Mouse (Mus musculus) forebrain, embryonic 11.5 days (tissue): ENCODE measurements at regions not wholly inside any gene's neighbourhood (a gene's known extent, or its start where the extent isn't known, plus 50 kb on each side); places are given as distances from the start of the nearest gene placed in this dataset.

ENCODE experiments used
- ATAC-seq: fragments of 200-750 bp; cut with Nextera tagmentation; replicated peaks from 2 replicates; pipeline ENCODE4 v1.8.0; 2017; ENCODE audit warnings: moderate TSS enrichment; ENCODE audit not compliant: low FRiP score
- DNase-seq: peaks from one replicate; pipeline ENCODE4 v3.0.0-alpha.2; 2017; ENCODE audit warnings: low spot score
- H3K27ac ChIP-seq: fragments of 300-500 bp; sonication (generic); 2 replicates; pipeline ENCODE4 v1.5.1; 2014; ENCODE audit warnings: low read depth, low read length
- H3K27me3 ChIP-seq: fragments of 300-500 bp; sonication (generic); 2 replicates; pipeline ENCODE4 v1.6.1; 2014; ENCODE audit warnings: mild to moderate bottlenecking, low read length, mixed read lengths; ENCODE audit not compliant: control insufficient read depth, insufficient read depth
- H3K36me3 ChIP-seq: fragments of 300-500 bp; sonication (generic); 2 replicates; pipeline ENCODE4 v1.6.1; 2014; ENCODE audit warnings: mild to moderate bottlenecking, low read length, moderate library complexity, mixed read lengths; ENCODE audit not compliant: control insufficient read depth, insufficient read depth
- H3K4me1 ChIP-seq: fragments of 300-500 bp; sonication (generic); replicated peaks from 2 replicates; pipeline ENCODE4 v1.6.1; 2014; ENCODE audit warnings: low read length, mixed read lengths; ENCODE audit not compliant: control insufficient read depth, insufficient read depth
- H3K4me2 ChIP-seq: fragments of 300-500 bp; sonication (generic); 2 replicates; pipeline ENCODE4 v1.6.1; 2014; ENCODE audit warnings: low read depth, mild to moderate bottlenecking, low read length, moderate library complexity, mixed read lengths; ENCODE audit not compliant: severe bottlenecking
- H3K4me3 ChIP-seq: fragments of 300-500 bp; sonication (generic); 2 replicates; pipeline ENCODE4 v1.5.1; 2014; ENCODE audit warnings: low read depth, low read length
- H3K9ac ChIP-seq: fragments of 300-500 bp; sonication (generic); 2 replicates; pipeline ENCODE4 v1.6.1; 2014; ENCODE audit warnings: low read length
- H3K9me3 ChIP-seq: fragments of 300-500 bp; sonication (generic); 2 replicates; pipeline ENCODE4 v1.6.1; 2016; ENCODE audit warnings: low read length, mixed read lengths; ENCODE audit not compliant: control insufficient read depth
- WGBS: fragments of 180-500 bp; shearing (Covaris S2); extraction: QIAGEN DNeasy Blood & Tissue Kit; methylation state at CpG from one replicate; pipeline ENCODE4 v1.1.7; 2014; 5-methylcytosine and 5-hydroxymethylcytosine counted together

DNA sequence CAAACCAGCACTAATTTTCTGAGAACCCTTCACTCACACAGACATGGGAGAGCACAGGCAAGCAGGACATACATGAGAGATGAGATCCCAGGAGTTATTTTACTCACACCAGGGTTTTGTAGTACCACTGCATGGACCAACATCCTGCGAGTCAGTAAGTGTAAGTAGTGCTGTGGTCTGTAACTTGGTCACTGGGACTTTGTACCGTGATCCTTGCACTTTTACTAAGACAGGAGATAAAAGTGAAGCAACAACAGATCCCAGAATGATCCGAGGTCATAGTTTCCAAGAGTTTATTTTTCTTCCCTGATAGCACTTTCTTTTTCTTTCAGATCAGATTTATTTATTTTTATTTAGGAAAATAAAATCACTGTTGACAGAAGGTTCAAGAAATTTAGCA lies 54.1 kb upstream of the Mtap start:
- Histone ChIP-seq H3K9ac (no peak overlapping the region), H3K9me3 (no peaks in the 10 kb centered on the region), H3K36me3 (no peaks in the 10 kb centered on the region), H3K4me3 (no peak overlapping the region), H3K4me1 (no peaks in the 10 kb centered on the region), H3K27me3 (no peaks in the 10 kb centered on the region), H3K4me2 (no peak overlapping the region), H3K27ac (no peak overlapping the region)
- DNase-seq (no peak), ATAC-seq (no peak)
- 81% methylated on average over 3 of the region's 3 CpGs for WGBS

DNA sequence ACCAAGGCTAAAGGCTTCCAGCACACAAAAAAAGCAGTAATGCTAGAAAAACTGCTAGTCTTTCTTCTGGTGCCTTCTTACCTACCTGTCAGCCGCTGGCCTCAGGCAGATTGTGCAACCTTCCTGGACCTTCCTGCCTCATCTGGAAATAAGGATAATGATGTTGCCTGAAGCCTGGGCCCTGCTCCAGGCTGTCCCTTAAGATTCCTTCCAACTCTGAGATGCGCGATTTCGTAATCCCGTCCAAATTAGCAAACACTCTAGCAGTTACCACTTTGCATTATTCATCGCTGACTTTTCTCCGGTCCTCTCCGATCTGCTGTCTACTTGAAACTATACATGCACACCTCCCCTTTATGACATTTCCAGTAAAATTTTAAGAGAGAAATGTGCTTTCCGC lies 58.4 kb upstream of the Mtap start:
- Histone ChIP-seq H3K27ac (no peak overlapping the region), H3K4me3 (no peak overlapping the region), H3K9me3 (no peaks in the 10 kb centered on the region), H3K27me3 (no peaks in the 10 kb centered on the region), H3K4me1 (no peaks in the 10 kb centered on the region), H3K4me2 (no peak overlapping the region), H3K9ac (no peak overlapping the region), H3K36me3 (no peaks in the 10 kb centered on the region)
- ATAC-seq (no peak), DNase-seq (no peak)
- WGBS, result 86% methylated on average over 9 of the region's 9 CpGs

DNA sequence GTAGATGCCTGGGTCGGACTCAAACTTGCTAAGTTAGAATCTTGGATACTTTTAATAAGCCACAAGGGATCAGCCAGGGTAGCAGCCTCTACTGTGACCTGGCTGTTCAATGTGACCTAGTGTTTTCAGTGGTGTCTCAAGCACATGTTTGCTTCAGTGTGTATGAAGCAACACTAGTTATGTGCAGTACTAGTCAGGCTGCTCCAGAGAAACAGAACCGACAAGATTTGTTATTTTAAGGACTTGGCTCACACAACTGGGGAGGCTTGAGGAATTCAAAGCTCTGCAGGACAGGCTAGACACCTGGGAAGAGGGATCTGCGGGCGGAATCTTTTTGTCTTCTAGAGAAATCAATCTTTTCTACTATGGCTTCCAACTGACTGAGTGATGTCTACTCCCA lies 62.2 kb upstream of the Mtap start:
- H3K36me3 ChIP-seq, result no peaks in the 10 kb centered on the region
- no peak overlapping the region for H3K4me3 ChIP-seq
- no peaks in the 10 kb centered on the region for H3K4me1 ChIP-seq
- H3K27ac ChIP-seq, result no peak overlapping the region
- no peaks in the 10 kb centered on the region for H3K9me3 ChIP-seq
- no peaks in the 10 kb centered on the region for H3K27me3 ChIP-seq
- DNase-seq (no peak), ATAC-seq (no peak)
- no peak overlapping the region for H3K4me2 ChIP-seq
- 54% methylated on average over 4 of the region's 4 CpGs for WGBS
- no peak overlapping the region for H3K9ac ChIP-seq

DNA sequence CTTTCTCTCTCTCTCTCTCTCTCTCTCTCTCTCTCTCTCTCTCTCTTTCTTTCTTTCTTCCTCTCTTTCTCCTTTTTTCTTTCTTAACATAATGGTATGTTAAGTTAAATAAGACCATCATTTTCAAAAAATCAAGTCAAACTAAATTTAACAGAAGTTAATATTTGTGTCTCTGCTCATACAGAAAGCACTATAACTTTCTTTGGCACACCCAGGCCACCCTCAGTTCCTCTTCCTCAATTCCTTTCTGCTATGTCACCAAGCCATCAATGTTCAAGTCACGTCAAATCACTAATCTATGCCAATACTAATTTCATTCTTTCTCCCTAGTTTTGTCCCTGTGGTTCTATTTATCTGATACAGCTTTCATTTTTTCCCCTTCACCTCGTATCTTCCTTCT lies 66.5 kb upstream of the Mtap start:
- no peak for ATAC-seq
- Histone ChIP-seq H3K9ac (no peak overlapping the region), H3K27ac (no peak overlapping the region), H3K36me3 (no peaks in the 10 kb centered on the region), H3K4me1 (no peaks in the 10 kb centered on the region), H3K27me3 (no peaks in the 10 kb centered on the region), H3K4me2 (no peak overlapping the region), H3K4me3 (no peak overlapping the region), H3K9me3 (no peaks in the 10 kb centered on the region; the same call in 1 of the 2 replicates)
- DNase-seq, result no peak
- WGBS, result 81% methylated on average over 2 of the region's 2 CpGs

DNA sequence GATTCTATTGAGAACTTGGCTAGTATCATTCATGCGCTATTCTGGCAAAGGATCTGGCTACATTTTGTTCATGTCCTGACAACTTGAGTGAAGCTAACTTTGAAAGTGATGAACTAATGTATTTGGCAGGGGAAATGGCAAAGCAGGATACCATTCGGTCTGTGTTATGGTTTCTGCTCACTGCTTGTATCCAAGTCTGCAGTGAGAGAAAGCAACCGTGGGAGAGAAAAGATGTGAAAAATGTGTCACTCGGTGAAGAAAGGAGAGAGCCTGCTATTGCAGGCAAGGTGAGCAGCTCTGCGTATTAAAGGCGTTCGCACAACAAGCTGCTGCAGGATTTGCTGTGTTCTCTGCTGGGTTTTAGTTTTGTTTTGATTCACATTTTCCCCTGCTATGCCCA lies 72.5 kb upstream of the Mtap start:
- no peaks in the 10 kb centered on the region; the same call in 1 of the 2 replicates for H3K9me3 ChIP-seq
- DNase-seq, result no peak
- no peaks in the 10 kb centered on the region for H3K4me1 ChIP-seq
- WGBS, result 82% methylated on average over 7 of the region's 7 CpGs
- H3K4me3 ChIP-seq, result no peak overlapping the region
- H3K27ac ChIP-seq, result no peak overlapping the region
- ATAC-seq, result no peak
- no peak overlapping the region for H3K4me2 ChIP-seq
- H3K9ac ChIP-seq, result no peak overlapping the region
- no peaks in the 10 kb centered on the region for H3K27me3 ChIP-seq
- no peaks in the 10 kb centered on the region for H3K36me3 ChIP-seq

DNA sequence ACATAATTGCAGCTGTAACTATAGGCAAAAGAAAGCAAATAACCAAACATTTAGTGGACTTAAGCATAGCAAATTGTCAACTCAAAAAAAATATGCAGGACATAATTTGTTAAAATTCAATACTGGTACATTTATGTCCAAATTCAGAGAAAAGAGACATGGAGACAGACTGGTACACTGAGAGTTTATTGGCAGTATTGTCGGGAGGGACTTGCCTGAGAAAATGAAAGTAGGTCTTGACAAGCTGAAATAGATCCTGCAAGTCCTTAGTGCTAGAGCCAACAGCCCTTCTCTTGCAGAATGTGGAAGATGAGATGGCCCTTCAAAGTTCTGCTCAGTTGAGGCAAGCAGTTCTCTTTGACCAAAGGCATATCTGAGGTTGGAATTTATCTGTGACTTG lies 74.5 kb upstream of the Mtap start:
- Histone ChIP-seq H3K4me2 (no peak overlapping the region), H3K4me1 (no peaks in the 10 kb centered on the region), H3K9me3 (no peaks in the 10 kb centered on the region), H3K4me3 (no peak overlapping the region), H3K27me3 (no peaks in the 10 kb centered on the region), H3K36me3 (no peaks in the 10 kb centered on the region), H3K27ac (no peak overlapping the region), H3K9ac (no peak overlapping the region)
- DNase-seq, result no peak
- ATAC-seq, result no peak
- 91% methylated on average over 1 of the region's 1 CpGs for WGBS

DNA sequence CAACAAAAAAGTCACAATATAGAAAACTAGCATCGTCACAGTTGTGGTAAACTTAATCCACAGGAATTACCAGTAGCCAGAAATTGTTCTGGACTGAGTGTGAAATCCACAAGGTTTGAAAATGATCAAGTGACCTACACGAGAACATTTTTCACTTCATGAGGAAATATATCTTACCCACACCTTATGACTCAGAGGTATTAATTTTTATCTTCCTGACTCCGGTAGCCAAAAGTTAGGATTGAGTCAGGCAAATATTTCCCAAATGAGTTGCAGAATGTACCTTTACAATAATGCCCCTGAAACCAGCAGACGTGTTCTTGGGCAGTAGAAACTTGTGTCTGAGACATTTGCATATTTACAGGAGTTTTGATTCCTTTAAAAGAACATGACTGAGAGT lies 75.3 kb upstream of the Mtap start:
- Histone ChIP-seq H3K9ac (no peak overlapping the region), H3K4me2 (no peak overlapping the region), H3K4me3 (no peak overlapping the region), H3K9me3 (no peaks in the 10 kb centered on the region), H3K27ac (no peak overlapping the region), H3K4me1 (no peaks in the 10 kb centered on the region), H3K36me3 (no peaks in the 10 kb centered on the region), H3K27me3 (no peaks in the 10 kb centered on the region)
- 89% methylated on average over 4 of the region's 4 CpGs for WGBS
- DNase-seq, result no peak
- no peak for ATAC-seq

DNA sequence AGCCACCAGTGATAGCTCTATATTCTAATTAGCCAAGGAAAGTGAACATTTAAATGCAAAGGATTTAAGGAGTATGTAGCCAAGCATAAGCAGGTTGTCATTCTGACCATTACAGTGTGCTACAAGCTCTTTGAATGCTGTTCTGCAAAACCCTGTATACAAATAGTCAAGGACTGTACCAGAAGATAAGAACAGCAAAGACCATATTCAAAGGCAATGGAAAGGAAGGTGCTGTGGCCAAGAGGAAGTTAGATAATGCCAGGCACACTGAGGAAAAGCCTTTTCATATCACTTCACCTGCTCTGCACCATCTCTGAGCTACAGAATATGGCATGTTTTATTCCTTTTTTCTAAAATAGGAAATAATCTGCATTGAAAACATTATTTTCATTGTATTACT lies 79.3 kb upstream of the Mtap start:
- H3K9me3 ChIP-seq, result no peaks in the 10 kb centered on the region
- H3K36me3 ChIP-seq, result no peaks in the 10 kb centered on the region
- H3K27ac ChIP-seq, result no peak overlapping the region
- DNase-seq (no peak), ATAC-seq (no peak)
- H3K4me3 ChIP-seq, result no peak overlapping the region
- no peak overlapping the region for H3K4me2 ChIP-seq
- H3K4me1 ChIP-seq, result no peaks in the 10 kb centered on the region
- H3K27me3 ChIP-seq, result no peaks in the 10 kb centered on the region
- no peak overlapping the region for H3K9ac ChIP-seq

DNA sequence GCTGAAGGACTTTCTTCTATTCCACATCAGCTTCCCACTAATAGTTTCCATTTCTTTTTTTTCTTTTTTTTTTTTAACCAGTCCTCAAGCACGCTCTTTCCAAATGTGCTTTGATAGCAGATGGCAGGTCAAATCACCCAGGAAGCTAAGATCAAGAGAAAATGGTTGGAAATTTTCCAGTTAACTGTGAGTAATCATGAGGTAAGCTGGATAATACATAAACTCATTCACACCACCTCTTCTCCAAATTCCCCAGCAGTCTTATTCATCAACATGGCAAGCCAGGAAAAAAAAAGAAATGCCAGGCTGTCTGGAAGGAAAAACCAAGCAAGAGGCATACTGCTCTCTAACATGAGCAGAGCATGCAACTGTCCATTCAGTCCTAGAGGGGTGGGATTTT lies 79.8 kb upstream of the Mtap start:
- H3K9me3 ChIP-seq, result no peaks in the 10 kb centered on the region
- ATAC-seq (no peak), DNase-seq (no peak)
- H3K27ac ChIP-seq, result no peak overlapping the region
- no peak overlapping the region for H3K4me2 ChIP-seq
- H3K36me3 ChIP-seq, result no peaks in the 10 kb centered on the region
- H3K4me1 ChIP-seq, result no peaks in the 10 kb centered on the region
- no peak overlapping the region for H3K4me3 ChIP-seq
- 89% methylated on average over 1 of the region's 1 CpGs for WGBS
- H3K27me3 ChIP-seq, result no peaks in the 10 kb centered on the region
- no peak overlapping the region for H3K9ac ChIP-seq
